Mouse (Mus musculus) kidney, embryonic 16.5 days (tissue): ENCODE measurements around the gene Cebpa. TPM values are rescaled to one million over a fixed set of nuclear protein-coding genes. Genes with fewer than 3 reads are reported as not detected.

ENCODE experiments used
- ATAC-seq: fragments of 200-750 bp; cut with Nextera tagmentation; 2 replicates; pipeline ENCODE4 v1.8.0; 2017; ENCODE audit warnings: moderate TSS enrichment; ENCODE audit not compliant: low FRiP score, low TSS enrichment
- H3K27ac ChIP-seq: fragments of 300-500 bp; sonication (generic); 2 replicates; pipeline ENCODE4 v1.5.1; 2014; ENCODE audit warnings: low read length
- H3K27me3 ChIP-seq: fragments of 300-500 bp; sonication (generic); 2 replicates; pipeline ENCODE4 v1.6.1; 2014; ENCODE audit warnings: low read length, control low read depth, mixed read lengths; ENCODE audit not compliant: insufficient read depth
- H3K36me3 ChIP-seq: fragments of 300-500 bp; sonication (generic); 2 replicates; pipeline ENCODE4 v1.6.1; 2014; ENCODE audit warnings: low read length, control low read depth, mixed read lengths; ENCODE audit not compliant: insufficient read depth
- H3K4me1 ChIP-seq: fragments of 300-500 bp; sonication (generic); 2 replicates; pipeline ENCODE4 v1.6.1; 2014; ENCODE audit warnings: low read length, control low read depth, mixed read lengths; ENCODE audit not compliant: insufficient read depth
- H3K4me2 ChIP-seq: fragments of 300-500 bp; sonication (generic); replicated peaks from 2 replicates; pipeline ENCODE4 v1.6.1; 2014; ENCODE audit warnings: low read depth, low read length
- H3K4me3 ChIP-seq: fragments of 300-500 bp; sonication (generic); 2 replicates; pipeline ENCODE4 v1.5.1; 2014; ENCODE audit warnings: mild to moderate bottlenecking, low read length
- H3K9ac ChIP-seq: fragments of 300-500 bp; sonication (generic); replicated peaks from 2 replicates; pipeline ENCODE4 v1.6.1; 2014; ENCODE audit warnings: low read length
- H3K9me3 ChIP-seq: fragments of 300-500 bp; sonication (generic); 2 replicates; pipeline ENCODE4 v1.6.1; 2016; ENCODE audit warnings: low read length, control low read depth
- WGBS: fragments of 180-500 bp; shearing (Covaris S2); extraction: QIAGEN DNeasy Blood & Tissue Kit; methylation state at CpG from one replicate; pipeline ENCODE4 v1.1.7; 2014; 5-methylcytosine and 5-hydroxymethylcytosine counted together
- polyA plus RNA-seq: library from polyadenylated mRNA; unstranded; fragments of >200 nt; fragmentation: Nextera tagmentation; extraction: Ambion mirVana; gene quantifications from 2 replicates; pipeline ENCODE4 v1.2.1, GENCODE M21; 2015

Cebpa gene
- 1.1 and 1.4 TPM in 2 replicates for polyA plus RNA-seq

DNA sequence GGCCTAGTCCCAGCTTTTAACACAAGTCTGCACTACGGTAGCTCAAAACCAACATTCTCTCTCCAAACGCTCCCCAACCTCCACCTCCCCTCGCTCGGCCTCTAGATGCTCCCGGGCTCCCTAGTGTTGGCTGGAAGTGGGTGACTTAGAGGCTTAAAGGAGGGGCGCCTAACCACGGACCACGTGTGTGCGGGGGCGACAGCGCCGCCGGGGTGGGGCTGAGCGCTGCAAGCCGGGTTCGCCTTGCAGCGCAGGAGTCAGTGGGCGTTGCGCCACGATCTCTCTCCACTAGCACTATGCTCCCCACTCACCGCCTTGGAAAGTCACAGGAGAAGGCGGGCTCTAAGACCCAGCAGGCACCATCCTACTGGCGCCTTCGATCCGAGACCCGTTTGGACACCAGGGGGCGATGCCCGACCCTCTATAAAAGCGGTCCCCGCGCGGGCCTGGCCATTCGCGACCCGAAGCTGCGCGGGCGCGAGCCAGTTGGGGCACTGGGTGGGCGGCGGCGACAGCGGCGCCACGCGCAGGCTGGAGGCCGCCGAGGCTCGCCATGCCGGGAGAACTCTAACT is at the start of gene Cebpa:
Cebpa (plus strand) TSS at position 453 of the 573 bp plus-strand sequence.
- peak within 1 kb of the TSS; percentile 76 for H3K9ac ChIP-seq
- ATAC-seq = peak; percentile 92
- H3K27me3 ChIP-seq = peaks cover 54% of the 10 kb centered on the region
- peak within 1 kb of the TSS; percentile 91 for H3K27ac ChIP-seq
- WGBS = under 1% methylated on average over 50 of the region's 50 CpGs
- peak within 1 kb of the TSS; percentile 59 for H3K4me3 ChIP-seq
- peaks cover 27% of the 10 kb centered on the region for H3K4me1 ChIP-seq
- H3K9me3 ChIP-seq = no peaks in the 10 kb centered on the region
- H3K36me3 ChIP-seq = no peaks in the 10 kb centered on the region
- H3K4me2 ChIP-seq = peak within 1 kb of the TSS; percentile 98

DNA sequence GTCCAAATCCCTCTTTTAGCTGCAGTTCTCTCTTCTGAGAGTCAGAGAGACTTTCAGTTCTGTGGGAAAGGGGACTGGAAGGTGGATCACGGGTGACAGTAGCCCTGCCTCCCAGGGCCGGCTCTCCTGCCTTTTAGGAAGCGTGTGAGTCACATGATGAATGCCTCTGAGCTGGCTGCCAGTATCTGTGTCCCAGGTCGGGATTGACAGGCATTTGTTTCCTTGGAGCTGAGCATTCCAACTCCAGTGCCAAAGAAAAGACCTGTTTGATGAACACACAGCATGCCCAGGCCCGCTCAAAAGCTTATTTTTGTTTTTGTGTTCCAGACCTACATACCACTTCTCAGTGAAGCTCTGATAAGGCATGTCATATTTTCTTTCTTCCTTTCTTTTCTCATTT is 42.4 kb upstream of the Cebpa start:
- no peaks in the 10 kb centered on the region for H3K27me3 ChIP-seq
- no peak overlapping the region for H3K4me3 ChIP-seq
- no peak overlapping the region for H3K4me2 ChIP-seq
- ATAC-seq = no peak
- H3K9me3 ChIP-seq = no peaks in the 10 kb centered on the region
- no peaks in the 10 kb centered on the region for H3K36me3 ChIP-seq
- no peak overlapping the region for H3K27ac ChIP-seq
- peaks cover 12% of the 10 kb centered on the region for H3K4me1 ChIP-seq
- WGBS = 37% methylated on average over 5 of the region's 5 CpGs
- no peak overlapping the region for H3K9ac ChIP-seq

DNA sequence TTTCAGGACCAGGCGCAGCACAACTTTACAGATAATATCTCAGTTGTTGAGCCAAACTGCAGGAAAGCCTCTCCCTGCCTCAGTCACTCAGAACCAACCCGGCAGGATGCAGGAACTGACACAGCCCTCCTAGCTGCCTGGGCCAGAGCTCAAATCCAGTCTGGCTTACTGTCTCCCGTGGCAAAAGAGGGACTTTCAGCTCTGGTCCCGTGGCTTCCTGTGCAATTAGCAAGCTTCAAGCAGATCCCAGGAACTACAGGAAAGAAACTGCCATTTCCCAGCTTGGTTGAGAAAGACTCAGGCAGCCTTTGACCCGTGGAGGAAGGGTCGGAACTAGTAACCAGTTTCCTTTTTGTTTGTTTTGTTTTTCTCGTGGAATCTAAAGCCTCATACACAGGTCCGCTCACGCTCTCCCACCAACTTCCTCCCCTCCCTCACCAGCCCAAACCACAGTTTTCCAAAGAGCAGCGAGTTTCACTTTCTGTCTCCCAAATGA is 38.2 kb upstream of the Cebpa start:
- H3K27me3 ChIP-seq = no peaks in the 10 kb centered on the region
- H3K4me3 ChIP-seq = peak overlapping the region; percentile 15; the same call in 1 of the 2 replicates
- no peaks in the 10 kb centered on the region for H3K9me3 ChIP-seq
- H3K27ac ChIP-seq = peak overlapping the region; percentile 72
- H3K4me1 ChIP-seq = peaks cover 12% of the 10 kb centered on the region
- H3K4me2 ChIP-seq = peak overlapping the region; percentile 46
- peak overlapping the region; percentile 5; the same call in 1 of the 2 replicates for H3K9ac ChIP-seq
- 12% methylated on average over 10 of the region's 10 CpGs for WGBS
- peak; percentile 84 for ATAC-seq
- H3K36me3 ChIP-seq = no peaks in the 10 kb centered on the region

DNA sequence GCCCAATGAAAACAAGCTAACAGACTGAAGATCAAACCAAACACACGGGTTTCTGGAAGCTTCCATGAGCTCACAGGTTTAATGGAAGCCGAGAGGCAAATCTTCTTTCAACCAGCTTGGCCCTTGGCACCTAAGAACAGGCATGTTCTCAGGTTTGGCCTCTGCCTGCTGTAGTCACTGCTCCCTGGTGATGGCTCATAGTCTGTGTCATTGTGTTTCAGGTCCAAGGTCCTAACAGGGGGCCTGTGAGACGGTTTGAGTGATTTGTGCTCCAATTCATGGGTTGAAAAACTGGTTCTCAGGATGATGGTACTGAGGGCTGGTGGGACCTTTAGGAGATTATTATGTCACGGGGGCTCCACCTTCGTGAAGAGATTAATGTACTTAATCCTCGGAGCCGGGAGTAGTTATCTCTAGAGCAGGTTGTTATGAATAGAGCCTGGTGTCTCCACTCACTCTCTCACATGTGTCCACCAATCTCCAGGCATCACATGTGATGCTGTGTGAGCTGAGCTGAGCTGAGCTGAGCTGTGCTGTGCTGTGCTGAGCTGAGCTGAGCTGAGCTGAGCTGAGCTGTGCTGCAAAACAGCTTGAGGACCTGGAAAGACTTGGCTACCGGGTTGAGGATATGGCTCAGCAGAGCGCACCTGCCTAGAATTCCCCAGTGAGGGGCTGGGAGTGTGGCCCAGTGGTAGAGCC is 37.5 kb upstream of the Cebpa start:
- Histone ChIP-seq H3K9ac (peak overlapping the region; percentile 5; the same call in 1 of the 2 replicates), H3K4me2 (peak overlapping the region; percentile 46), H3K4me1 (peaks cover 19% of the 10 kb centered on the region), H3K4me3 (0 out of 2 replicates have a peak overlapping the region, but pooled peaks have one; percentile 15), H3K9me3 (no peaks in the 10 kb centered on the region), H3K36me3 (no peaks in the 10 kb centered on the region), H3K27me3 (no peaks in the 10 kb centered on the region), H3K27ac (peak overlapping the region; percentile 72)
- no peak for ATAC-seq
- WGBS = 80% methylated on average over 9 of the region's 9 CpGs

DNA sequence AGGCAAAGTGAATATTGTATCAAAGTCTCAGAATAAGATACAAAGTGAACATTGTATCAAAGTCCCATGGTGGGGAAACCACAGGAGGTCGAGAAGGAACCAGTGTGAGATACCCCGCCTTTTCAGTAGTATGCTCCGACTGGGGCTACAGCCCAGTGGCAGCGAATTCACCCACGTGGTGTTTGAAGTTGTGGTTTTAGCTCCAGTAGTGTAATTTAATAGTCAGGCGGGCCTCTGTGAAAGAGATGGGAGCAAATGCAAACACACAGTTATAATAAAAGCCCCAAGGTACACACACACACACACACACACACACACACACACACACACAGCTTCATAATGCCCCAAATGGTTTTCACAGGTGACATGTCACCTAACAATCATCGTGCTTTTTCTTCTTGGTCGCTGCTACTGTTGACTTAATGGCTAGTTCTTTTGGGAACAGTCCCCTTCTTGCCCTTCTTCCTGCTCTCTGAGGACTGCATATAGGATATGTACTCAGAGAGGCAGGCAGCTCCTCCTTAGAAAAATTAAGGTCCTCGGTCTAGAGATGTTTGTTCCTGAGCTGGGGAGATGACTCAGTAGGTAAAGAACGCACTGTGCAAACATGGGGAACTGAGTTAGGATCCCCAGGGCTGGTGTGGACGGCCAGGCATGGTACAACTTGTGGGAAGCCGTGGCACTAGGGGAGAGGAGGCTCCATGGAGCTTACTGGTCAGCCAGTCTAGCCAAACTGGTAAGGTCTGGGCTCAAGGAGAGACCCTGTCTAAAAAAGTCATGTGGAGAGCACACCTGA is 34.3 kb upstream of the Cebpa start:
- H3K4me1 ChIP-seq = peaks cover 23% of the 10 kb centered on the region
- 76% methylated on average over 12 of the region's 12 CpGs for WGBS
- no peak for ATAC-seq
- no peaks in the 10 kb centered on the region; the same call in 1 of the 2 replicates for H3K27me3 ChIP-seq
- H3K4me3 ChIP-seq = no peak overlapping the region
- H3K9me3 ChIP-seq = no peaks in the 10 kb centered on the region
- H3K4me2 ChIP-seq = no peak overlapping the region
- no peak overlapping the region for H3K27ac ChIP-seq
- H3K36me3 ChIP-seq = no peaks in the 10 kb centered on the region
- H3K9ac ChIP-seq = no peak overlapping the region

DNA sequence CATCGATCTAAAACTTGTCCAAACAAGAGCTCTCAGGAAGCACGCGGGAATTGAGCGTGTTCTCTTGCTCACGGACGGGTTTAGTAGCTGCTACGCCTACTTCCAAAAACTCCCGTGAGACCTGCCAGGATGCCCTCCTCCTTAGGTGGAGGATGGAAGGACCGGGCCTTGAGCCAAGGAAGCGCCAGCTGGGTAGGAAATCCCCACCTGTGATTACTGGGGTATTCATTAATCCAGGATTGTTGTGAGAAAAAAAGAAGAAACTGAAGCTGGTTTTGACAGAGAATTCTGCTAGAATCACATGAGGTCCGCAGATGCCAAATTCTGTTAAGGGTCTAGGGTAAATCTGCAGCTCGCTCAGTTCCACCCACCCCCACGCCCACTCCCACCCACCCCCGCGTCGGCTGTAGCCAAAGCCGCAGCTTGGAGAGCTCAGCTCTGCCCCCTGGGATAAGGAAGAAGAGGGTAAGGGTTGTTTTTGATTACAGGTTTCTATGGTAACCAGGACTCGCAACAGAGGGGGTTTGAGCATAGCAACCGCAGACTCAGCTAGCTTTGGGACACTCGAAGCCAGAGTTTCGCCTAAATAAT is 32.7 kb upstream of the Cebpa start:
- no peaks in the 10 kb centered on the region for H3K36me3 ChIP-seq
- H3K4me2 ChIP-seq = peak overlapping the region; percentile 57
- no peaks in the 10 kb centered on the region; the same call in 1 of the 2 replicates for H3K27me3 ChIP-seq
- WGBS = 2% methylated on average over 21 of the region's 21 CpGs
- no peak overlapping the region for H3K27ac ChIP-seq
- ATAC-seq = peak; percentile 72; the same call in 1 of the 2 replicates
- H3K4me1 ChIP-seq = peaks cover 14% of the 10 kb centered on the region
- H3K9ac ChIP-seq = 0 out of 2 replicates have a peak overlapping the region, but pooled peaks have one; percentile 14
- no peaks in the 10 kb centered on the region for H3K9me3 ChIP-seq
- peak overlapping the region; percentile 25 for H3K4me3 ChIP-seq

DNA sequence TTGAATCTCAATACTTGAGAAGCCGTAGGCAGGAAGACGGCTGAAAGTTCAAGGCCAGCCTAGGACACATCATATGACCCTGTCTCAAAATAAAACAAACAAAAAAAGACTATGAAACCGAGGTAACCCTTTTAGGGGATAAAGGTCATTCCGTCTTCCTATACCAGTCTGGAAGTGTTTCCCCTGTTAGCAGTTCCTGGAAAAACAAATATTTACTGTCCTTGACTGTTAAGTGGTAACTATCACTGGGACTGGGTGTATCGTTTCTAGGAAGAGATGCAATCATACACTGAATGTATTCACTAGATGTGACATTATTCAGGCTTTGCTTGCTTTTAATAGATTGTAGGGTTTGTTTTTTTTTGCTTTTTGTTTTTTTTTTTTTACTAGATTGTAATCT is 28.5 kb upstream of the Cebpa start:
- no peaks in the 10 kb centered on the region for H3K36me3 ChIP-seq
- WGBS = 62% methylated on average over 5 of the region's 5 CpGs

DNA sequence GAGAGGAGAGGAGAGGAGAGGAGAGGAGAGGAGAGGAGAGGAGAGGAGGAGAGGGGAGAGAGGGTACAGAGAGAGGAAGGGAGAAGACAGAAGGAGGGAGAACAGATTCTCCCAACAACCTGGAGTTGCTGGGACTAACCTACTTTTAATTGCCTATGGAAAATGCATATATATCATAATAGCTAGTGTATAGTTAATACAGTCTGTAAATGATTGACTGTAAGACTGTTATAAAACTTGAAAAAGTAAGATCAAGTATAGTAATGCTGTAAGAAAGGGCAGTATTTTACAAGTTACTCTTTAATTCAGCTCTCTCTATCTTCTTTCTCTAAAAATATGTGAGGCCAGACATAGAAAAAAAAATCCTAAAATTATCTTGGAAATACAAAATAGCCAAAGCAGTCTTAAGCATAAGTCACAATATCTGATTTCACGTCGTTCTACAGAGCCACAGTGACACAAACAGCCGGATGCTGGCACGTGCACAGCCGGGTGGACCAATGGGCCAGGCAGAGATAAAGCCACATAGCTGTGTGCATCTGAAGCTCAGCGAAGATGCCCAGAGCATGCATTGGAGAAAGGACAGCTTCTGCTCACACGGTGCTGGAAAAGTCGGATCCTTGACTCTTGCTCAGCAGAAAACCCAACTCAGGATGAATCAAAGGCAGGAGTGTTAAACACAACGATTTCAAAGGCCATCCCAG is 24.0 kb upstream of the Cebpa start:
- ATAC-seq = no peak
- H3K4me2 ChIP-seq = no peak overlapping the region
- H3K36me3 ChIP-seq = no peaks in the 10 kb centered on the region
- H3K27me3 ChIP-seq = no peaks in the 10 kb centered on the region
- H3K9ac ChIP-seq = no peak overlapping the region
- 74% methylated on average over 9 of the region's 9 CpGs for WGBS
- no peak overlapping the region for H3K4me3 ChIP-seq
- H3K4me1 ChIP-seq = no peaks in the 10 kb centered on the region
- H3K27ac ChIP-seq = no peak overlapping the region
- H3K9me3 ChIP-seq = no peaks in the 10 kb centered on the region

More for the DNA sequence above, 28.5 kb upstream of the Cebpa start:
- Histone ChIP-seq H3K27ac (no peak overlapping the region), H3K9ac (no peak overlapping the region), H3K9me3 (no peaks in the 10 kb centered on the region), H3K4me3 (no peak overlapping the region), H3K27me3 (no peaks in the 10 kb centered on the region; the same call in 1 of the 2 replicates), H3K4me1 (peaks cover 12% of the 10 kb centered on the region; the same call in 1 of the 2 replicates), H3K4me2 (no peak overlapping the region)
- no peak for ATAC-seq

DNA sequence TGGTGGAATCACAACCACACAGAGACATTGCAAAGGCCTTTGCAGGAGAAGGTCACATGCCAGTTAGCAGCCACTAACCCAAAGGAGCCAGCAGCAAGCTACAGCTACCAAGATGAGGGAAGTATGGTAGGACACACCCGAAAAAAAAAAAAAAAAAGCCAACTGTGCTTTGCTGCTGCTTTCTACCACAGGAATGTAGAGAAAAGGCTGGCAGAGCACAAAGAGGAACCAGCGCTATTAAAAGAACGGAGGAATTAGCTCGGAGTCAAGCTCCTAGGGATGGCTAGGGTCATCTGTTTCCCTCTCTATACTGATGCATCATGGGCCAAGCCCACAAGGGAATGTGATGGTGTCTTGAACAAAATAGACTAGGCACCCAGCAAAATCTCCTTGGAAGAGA is 20.3 kb upstream of the Cebpa start:
- no peak overlapping the region for H3K27ac ChIP-seq
- H3K9ac ChIP-seq = no peak overlapping the region
- no peak for ATAC-seq
- H3K9me3 ChIP-seq = peaks cover 6% of the 10 kb centered on the region
- no peaks in the 10 kb centered on the region for H3K27me3 ChIP-seq
- no peak overlapping the region for H3K4me2 ChIP-seq
- no peaks in the 10 kb centered on the region for H3K36me3 ChIP-seq
- H3K4me3 ChIP-seq = no peak overlapping the region
- no peaks in the 10 kb centered on the region for H3K4me1 ChIP-seq
- 77% methylated on average over 4 of the region's 4 CpGs for WGBS
